Comparison of ENCODE assay signal across 11 mouse cellular contexts in the genomic region with DNA sequence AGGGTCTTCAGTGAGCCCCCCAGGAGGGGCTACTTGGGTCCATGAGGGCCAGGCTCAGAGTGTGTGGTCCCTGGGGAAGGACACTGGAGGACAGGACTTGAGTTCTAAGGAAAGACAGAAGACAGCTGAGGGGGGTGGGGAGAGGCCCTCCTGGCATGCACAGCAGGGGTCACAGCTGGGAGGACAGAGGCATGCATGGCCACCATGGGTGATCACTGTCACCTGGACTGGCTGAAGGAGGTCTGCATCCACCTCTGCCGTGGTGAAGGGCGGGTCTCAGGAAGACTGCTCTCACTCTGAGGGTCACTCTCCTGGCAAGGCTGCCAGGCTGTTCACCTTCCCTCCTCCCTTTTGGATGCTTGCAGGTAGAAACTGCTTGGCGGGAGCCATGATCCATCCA. TPM values are rescaled to one million over a fixed set of nuclear protein-coding genes. Genes with fewer than 3 reads are reported as not detected.
A peak's percentile ranks its signal among the peaks of the same experiment; 100 is the strongest.
DNase-seq lines count a peak whose midpoint lies in the region; ATAC-seq and TF ChIP-seq lines count a peak whose summit lies in the region.
"Had no signal": no experiment of that assay in that cellular context is flagged by ENCODE, and none has a peak within 500 bp of the region (broad histone marks: within the 10 kb centered on the region; RNA-seq: fewer than 3 reads in every experiment).

No protein-coding gene starts in this region.

- peak overlapping the region; percentile 77 for H3K27ac ChIP-seq in kidney, embryonic 15.5 days
- H3K27ac ChIP-seq in bone marrow macrophage, adult 2 months (ENCODE audit: insufficient read depth, low read depth, low read length) = peak overlapping the region; percentile 64
- H3K27ac ChIP-seq in liver, embryonic 11.5 days (ENCODE audit: low read depth, low read length) = peak overlapping the region; percentile 1

- no peak overlapping the region for H3K4me3 ChIP-seq in kidney, embryonic 15.5 days (replicated peaks)
- H3K4me3 ChIP-seq in E14TG2a.4 (replicated peaks; ENCODE audit: low read length) = 0 out of 2 replicates have a peak overlapping the region, but pooled peaks have one; percentile 7
- no peak overlapping the region for H3K4me3 ChIP-seq in bone marrow macrophage, adult 2 months (ENCODE audit: insufficient read depth, low read length)
- no peak overlapping the region for H3K4me3 ChIP-seq in liver, embryonic 11.5 days (ENCODE audit: low read depth, low read length)
- H3K4me3 ChIP-seq: erythroblast, embryonic 14.5 days; layer of hippocampus, adult 2 months had no signal

- 93% methylated on average over 3 of the region's 3 CpGs for WGBS in kidney, embryonic 15.5 days
- 79% methylated on average over 3 of the region's 3 CpGs for WGBS in liver, embryonic 11.5 days

- no peak for TF ChIP-seq CTCF in E14TG2a.4 (conservative IDR thresholded peaks at IDR 0.05; ENCODE audit: low read length)
- TF ChIP-seq CTCF in bone marrow macrophage, adult 2 months (IDR thresholded peaks at IDR 0.05; ENCODE audit: low read depth, low read length) = no peak

- H3K36me3 ChIP-seq in kidney, embryonic 15.5 days = no peaks in the 10 kb centered on the region
- peaks cover 45% of the 10 kb centered on the region for H3K36me3 ChIP-seq in E14TG2a.4 (ENCODE audit: insufficient read depth, low read length)
- H3K36me3 ChIP-seq in liver, embryonic 11.5 days (ENCODE audit: control insufficient read depth, insufficient read depth, low read length) = no peaks in the 10 kb centered on the region

- H3K4me2 ChIP-seq in kidney, embryonic 15.5 days = no peak overlapping the region
- no peak overlapping the region for H3K4me2 ChIP-seq in liver, embryonic 11.5 days

- H3K27me3 ChIP-seq in kidney, embryonic 15.5 days = no peaks in the 10 kb centered on the region
- H3K27me3 ChIP-seq in E14TG2a.4 (ENCODE audit: insufficient read depth, low read length) = no peaks in the 10 kb centered on the region
- no peaks in the 10 kb centered on the region for H3K27me3 ChIP-seq in liver, embryonic 11.5 days (replicated peaks; ENCODE audit: control insufficient read depth, insufficient read depth, low read length)

- H3K9ac ChIP-seq in kidney, embryonic 15.5 days = no peak overlapping the region
- H3K9ac ChIP-seq in liver, embryonic 11.5 days (ENCODE audit: low read depth, low read length) = no peak overlapping the region; the same call in 1 of the 2 replicates

- TF ChIP-seq POLR2A in bone marrow macrophage, adult 2 months (IDR thresholded peaks at IDR 0.05; ENCODE audit: borderline replicate concordance, low read depth, low read length) = no peak

- H3K4me1 ChIP-seq in kidney, embryonic 15.5 days = peaks cover 59% of the 10 kb centered on the region
- H3K4me1 ChIP-seq in E14TG2a.4 (replicated peaks; ENCODE audit: low read depth, low read length) = peaks cover 74% of the 10 kb centered on the region
- H3K4me1 ChIP-seq in bone marrow macrophage, adult 2 months (ENCODE audit: control insufficient read depth, insufficient read depth, low read length) = peaks cover 49% of the 10 kb centered on the region
- H3K4me1 ChIP-seq in liver, embryonic 11.5 days (replicated peaks; ENCODE audit: control insufficient read depth, insufficient read depth, low read length) = peaks cover 56% of the 10 kb centered on the region

- ATAC-seq in kidney, embryonic 15.5 days (replicated peaks; ENCODE audit: low FRiP score) = no peak
- no peak for ATAC-seq in liver, embryonic 11.5 days (replicated peaks; ENCODE audit: low FRiP score)

- DNase-seq in kidney, adult 8-10 months = no peak
- DNase-seq in liver, embryonic 11.5 days (ENCODE audit: low spot score) = no peak
- no peak for DNase-seq in left cerebral cortex, adult 9 months (ENCODE audit: low spot score in 2 of 2)
- DNase-seq in embryo, embryonic 11 days = no peak
- DNase-seq: adrenal gland, adult 2 months; cerebellum, adult 9-10 months had no signal

- H3K9me3 ChIP-seq in kidney, embryonic 15.5 days (replicated peaks) = no peaks in the 10 kb centered on the region
- no peaks in the 10 kb centered on the region for H3K9me3 ChIP-seq in E14TG2a.4 (ENCODE audit: low read length)
- no peaks in the 10 kb centered on the region for H3K9me3 ChIP-seq in liver, embryonic 11.5 days (ENCODE audit: control insufficient read depth, low read length)

RNA-seq across cellular contexts. Expression of a gene that starts 3.8 kb away (rescaled TPM):
- polyA plus RNA-seq in kidney, embryonic 15.5 days (2015; fragmentation: Nextera tagmentation; extraction: Ambion mirVana) = 16.9 and 17.7 TPM in 2 replicates
- 4.5 and 5.5 TPM in 2 replicates for polyA plus RNA-seq in bone marrow macrophage, adult 2 months (2012; ENCODE audit: insufficient read depth, insufficient read length, missing spikeins)
- polyA plus RNA-seq in liver, embryonic 11.5 days (2014; fragmentation: Nextera tagmentation; extraction: Ambion mirVana) = 27.7 and 28.1 TPM in 2 replicates

RNA-seq across cellular contexts. Expression of a gene that starts 22.0 kb away (rescaled TPM):
- polyA plus RNA-seq in kidney, embryonic 15.5 days (2015; fragmentation: Nextera tagmentation; extraction: Ambion mirVana) = 3.8 and 4.4 TPM in 2 replicates
- polyA plus RNA-seq in bone marrow macrophage, adult 2 months (2012; ENCODE audit: insufficient read depth, insufficient read length, missing spikeins) = 0.90 and 1.5 TPM in 2 replicates
- 3.1 and 3.5 TPM in 2 replicates for polyA plus RNA-seq in liver, embryonic 11.5 days (2014; fragmentation: Nextera tagmentation; extraction: Ambion mirVana)

RNA-seq across cellular contexts. Expression of a gene that starts 39.0 kb away (rescaled TPM):
- polyA plus RNA-seq in kidney, embryonic 15.5 days (2015; fragmentation: Nextera tagmentation; extraction: Ambion mirVana) = 13.4 and 14.3 TPM in 2 replicates
- polyA plus RNA-seq in bone marrow macrophage, adult 2 months (2012; ENCODE audit: insufficient read depth, insufficient read length, missing spikeins) = not detected in 2 replicates
- polyA plus RNA-seq in liver, embryonic 11.5 days (2014; fragmentation: Nextera tagmentation; extraction: Ambion mirVana) = 2.9 and 4.6 TPM in 2 replicates
- polyA plus RNA-seq: erythroblast, embryonic 14.5 days had no signal

Comparison
In these comparisons a context has a peak if more than half of its experiments do, and no peak if none do; other contexts are left out.
1. H3K27ac ChIP-seq: peak in every context shown above with its lines; median percentile 77 in kidney, embryonic 15.5 days; 64 in bone marrow macrophage, adult 2 months; 1 in liver, embryonic 11.5 days.